Mouse (Mus musculus) MEL (cell line): ENCODE measurements around the gene Caprin1.

Source experiments
- CHD1 ChIP-seq: IDR thresholded peaks from 2 replicates; pipeline ENCODE4 v1.6.1; 2012; ENCODE audit warnings: low read depth, mild to moderate bottlenecking, inconsistent platforms, low read length, improper control_type of control experiment
- MAFK ChIP-seq: IDR thresholded peaks from 2 replicates; pipeline ENCODE4 v1.6.1; 2011; ENCODE audit warnings: low read depth, mild to moderate bottlenecking, low read length, improper control_type of control experiment, borderline replicate concordance
- MYC ChIP-seq: IDR thresholded peaks from 2 replicates; pipeline ENCODE4 v1.6.1; 2011; ENCODE audit warnings: low read depth, mild to moderate bottlenecking, low read length, improper control_type of control experiment, moderate library complexity
- POLR2A ChIP-seq, 2 experiments: IDR thresholded peaks; 2 replicates each; pipeline ENCODE4 v1.6.1; 2011 to 2012; ENCODE audit warnings: low read length in 2 of 2, mild to moderate bottlenecking in 2 of 2, control low read depth in 1 of 2, improper control_type of control experiment in 1 of 2, low read depth in 1 of 2, moderate library complexity in 1 of 2; ENCODE audit not compliant: control insufficient read depth in 1 of 2, insufficient read depth in 1 of 2, poor library complexity in 1 of 2
- RCOR1 ChIP-seq: IDR thresholded peaks from 2 replicates; pipeline ENCODE4 v1.6.1; 2012; ENCODE audit warnings: low read depth, mild to moderate bottlenecking, inconsistent platforms, low read length, improper control_type of control experiment

GRCm38 (mm10) chr2:103815976-103816375 is 18.5 kb upstream of the Caprin1 start:
- TF ChIP-seq RCOR1: no peak
- TF ChIP-seq POLR2A (IDR thresholded peaks at IDR 0.05; ENCODE audit: control insufficient read depth in 1 of 2, insufficient read depth in 1 of 2, low read depth in 1 of 2, low read length in 2 of 2, poor library complexity in 1 of 2): no peak
- TF ChIP-seq MAFK: no peak
- no peak for TF ChIP-seq CHD1
- TF ChIP-seq MYC: no peak
